Mouse (Mus musculus) fat pad, adult 2 months (tissue): ENCODE measurements around the gene Olfr1508.
"Not testable (repeated sequence)": the region's sequence is repeated elsewhere in the genome, so short reads cannot be mapped to it uniquely, and the experiment has no call there.

Experiments used
- DNase-seq: peaks from one replicate; pipeline ENCODE4 v3.0.0-alpha.2; 2011; ENCODE audit warnings: low read depth, low spot score; ENCODE audit errors: extremely low read depth

Olfr1508 gene

DNA sequence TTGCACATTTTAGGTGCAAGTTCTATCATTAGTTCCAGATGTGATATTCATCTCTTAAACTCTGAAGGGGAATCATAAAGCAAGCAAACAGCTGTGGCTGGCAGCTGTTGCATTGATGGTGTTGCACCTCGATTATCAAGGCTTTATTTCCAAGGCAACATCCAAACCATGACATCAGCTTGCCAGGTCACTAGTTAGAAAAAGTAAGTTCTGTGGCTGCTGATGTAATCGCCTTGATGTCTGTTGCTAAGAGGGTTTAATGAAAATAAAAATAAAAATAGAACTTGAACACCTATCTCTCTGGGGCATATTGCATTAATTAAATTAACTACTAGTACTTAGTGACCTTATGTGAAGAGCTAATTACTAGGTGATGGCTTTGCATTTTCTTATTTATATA lies at the start of gene Olfr1508:
Olfr1508 (minus strand) TSS at position 101 of the 400 bp plus-strand sequence.
- DNase-seq: no peak

DNA sequence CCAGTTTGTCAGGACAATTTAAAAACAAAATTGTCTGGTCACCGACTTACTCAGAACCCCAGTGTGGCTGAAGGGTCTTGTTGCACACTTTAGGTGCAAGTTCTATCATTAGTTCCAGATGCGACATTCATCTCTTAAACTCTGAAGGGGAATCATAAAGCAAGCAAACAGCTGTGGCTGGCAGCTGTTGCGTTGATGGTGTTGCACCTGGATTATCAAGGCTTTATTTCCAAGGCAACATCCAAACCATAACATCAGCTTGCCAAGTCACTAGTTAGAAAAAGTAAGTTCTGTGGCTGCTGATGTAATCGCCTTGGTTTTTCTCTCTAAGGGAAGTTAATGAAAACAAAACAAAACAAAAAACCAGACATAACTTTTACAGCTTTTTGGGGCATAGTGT lies 28.2 kb upstream of the Olfr1508 start, which contains the start of gene Olfr1507:
Olfr1507 (minus strand) TSS at position 234 of the 400 bp plus-strand sequence.
- DNase-seq: no peak

DNA sequence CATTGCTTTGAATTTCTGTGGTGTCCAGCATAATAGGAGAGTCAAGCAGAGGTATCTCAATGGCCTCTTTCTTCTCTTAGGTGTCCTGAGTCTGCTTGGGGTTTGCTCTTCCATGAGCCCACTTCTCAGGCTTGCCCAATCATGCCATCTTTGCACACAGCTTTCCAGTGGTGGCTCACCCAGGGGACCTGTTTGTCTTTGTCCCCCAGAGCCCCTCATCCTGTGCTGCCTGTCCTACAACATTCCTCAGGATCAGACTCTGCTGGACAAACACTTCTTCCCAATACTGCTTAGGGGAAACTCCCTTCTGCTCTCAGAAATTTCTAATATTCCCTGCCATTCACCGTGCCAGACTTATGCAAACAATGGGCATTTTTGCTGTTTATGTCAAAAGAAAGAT lies 1.6 kb downstream of the Olfr1508 start:
- no peak for DNase-seq

DNA sequence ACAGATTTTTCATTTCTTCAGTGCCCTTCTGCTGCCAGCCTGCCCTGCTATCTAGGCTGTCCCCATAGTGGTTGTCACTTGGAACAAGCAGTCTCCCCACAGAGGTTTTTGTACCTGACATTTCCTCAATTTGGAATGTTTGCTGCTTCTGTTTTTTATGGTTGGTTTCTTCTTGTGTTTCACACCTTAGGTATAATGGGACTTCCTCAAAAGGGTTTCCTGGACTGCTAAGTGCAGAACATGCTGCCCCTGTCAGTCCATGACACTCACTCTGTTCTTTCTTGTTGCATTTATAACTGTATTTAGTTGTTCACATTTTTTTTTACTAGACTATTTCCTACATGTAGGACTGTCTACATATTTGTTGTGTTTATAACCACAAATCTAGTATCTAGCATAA lies 5.4 kb downstream of the Olfr1508 start:
- DNase-seq: no peak

DNA sequence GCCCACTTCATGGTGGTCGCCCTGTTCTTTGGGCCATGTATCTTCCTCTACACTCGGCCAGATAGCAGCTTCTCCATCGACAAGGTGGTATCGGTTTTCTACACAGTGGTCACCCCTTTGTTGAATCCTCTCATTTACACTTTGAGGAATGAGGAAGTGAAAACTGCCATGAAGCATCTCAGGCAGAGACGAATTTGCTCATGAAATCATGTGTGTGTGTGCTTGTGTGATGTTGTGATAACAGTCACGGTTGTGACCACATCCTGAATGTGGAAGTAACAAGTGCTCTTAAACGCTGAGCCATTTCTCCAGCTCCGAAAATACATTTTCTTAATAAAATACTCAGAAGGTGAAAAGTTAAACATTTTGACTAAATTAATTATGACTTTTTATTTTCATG lies 16.2 kb downstream of the Olfr1508 start:
- no peak for DNase-seq

DNA sequence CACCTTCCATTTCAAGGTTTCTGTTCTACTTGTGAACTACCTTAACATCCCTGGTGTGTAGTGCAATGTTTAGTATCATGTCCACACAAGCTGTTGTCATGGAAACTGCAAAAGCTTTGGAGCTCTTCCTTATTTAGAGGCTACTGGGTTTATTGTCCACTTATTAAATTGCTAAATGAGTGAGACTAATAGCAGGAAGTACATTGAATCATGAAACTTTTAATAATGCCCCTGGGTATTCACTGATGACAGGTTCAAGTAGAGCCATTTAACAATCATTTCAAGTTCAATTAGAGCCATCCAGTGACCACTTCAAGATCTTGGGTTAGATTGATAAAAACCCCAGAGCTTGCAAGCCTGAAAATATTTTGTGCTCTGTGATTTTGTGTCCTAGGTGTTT lies 24.6 kb downstream of the Olfr1508 start, which contains the start of gene Olfr1509:
Olfr1509 (plus strand) TSS at position 301 of the 400 bp plus-strand sequence.
- DNase-seq: no peak

DNA sequence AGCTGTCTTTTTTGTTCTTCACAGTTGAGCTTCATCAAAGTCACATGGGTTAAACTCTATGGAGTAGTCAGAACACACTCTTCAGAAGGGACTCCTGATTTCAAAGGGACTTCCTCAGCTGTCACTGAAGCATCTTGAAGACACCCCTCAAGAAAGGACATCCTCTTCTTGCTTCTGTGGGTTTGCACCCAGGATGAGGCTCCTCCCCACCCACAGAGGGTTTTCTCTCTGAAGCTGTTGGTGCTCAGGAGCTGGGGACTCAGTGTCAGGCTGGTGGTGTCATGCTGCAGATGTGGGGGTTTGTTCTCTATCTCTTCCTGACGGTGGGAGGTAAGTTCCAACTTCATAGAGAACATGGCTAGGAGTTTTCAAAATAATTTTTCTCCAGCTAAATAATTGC lies 39.6 kb downstream of the Olfr1508 start:
- no peak for DNase-seq

DNA sequence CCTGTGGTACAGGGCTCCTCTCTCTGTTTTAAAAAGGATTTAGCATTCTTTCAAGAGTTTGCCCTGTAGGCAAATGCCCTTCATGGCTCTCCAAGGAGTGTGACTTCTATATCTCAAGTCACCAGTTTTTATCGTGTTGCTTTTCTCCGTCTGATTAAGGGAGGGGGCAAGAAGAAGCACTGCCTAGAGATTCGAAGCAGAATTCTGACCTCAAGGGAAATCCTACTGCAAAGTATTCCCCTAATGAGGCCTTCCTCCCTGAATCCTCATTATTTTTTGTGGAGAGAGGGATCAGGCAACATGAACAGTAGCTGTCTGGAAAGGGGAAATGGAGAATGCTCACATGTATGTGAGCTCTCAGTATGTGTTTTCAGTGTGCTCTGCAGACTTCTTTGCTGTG lies 53.0 kb downstream of the Olfr1508 start, which contains the start of gene Olfr1510:
Olfr1510 (minus strand) TSS at position 101 of the 400 bp plus-strand sequence.
- DNase-seq: no peak

DNA sequence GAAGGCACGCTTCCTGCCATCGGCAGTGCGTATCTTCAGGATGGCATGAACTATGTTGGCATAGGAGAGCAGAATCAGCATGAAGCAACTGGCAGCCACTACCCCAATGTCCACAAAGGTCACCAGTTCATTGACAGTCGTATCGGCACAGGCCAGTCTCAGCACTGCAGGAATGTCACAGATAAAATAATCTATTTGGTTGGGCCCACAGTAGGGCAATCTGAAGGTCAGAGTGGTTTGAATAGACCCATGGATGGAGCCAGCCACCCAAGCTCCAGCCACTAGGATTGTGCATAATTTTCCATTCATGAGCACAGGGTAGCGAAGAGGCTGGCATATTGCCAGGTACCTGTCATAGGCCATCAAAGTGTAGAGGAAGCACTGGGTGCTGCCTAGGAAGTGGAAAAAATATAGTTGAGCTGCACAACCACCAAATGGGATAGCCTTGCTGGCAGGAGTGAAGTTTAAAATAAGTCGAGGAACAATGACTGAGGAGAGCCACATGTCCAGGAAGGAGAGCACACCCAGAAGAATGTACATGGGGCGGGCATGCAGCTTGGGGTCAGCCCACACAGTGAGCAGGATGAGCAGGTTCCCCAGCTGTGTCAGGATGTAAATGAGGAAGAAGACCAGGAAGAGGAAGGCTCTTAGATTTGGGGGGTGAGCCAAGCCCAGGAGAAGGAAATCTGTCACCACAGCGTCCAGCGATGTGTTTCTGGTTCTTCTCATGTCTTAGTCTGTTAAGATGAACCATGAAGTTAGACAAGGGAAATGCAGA lies 57.0 kb downstream of the Olfr1508 start:
- not testable (repeated sequence) for DNase-seq
